Mouse (Mus musculus): Measurements from ENCODE around the gene Sumf2. TPM values are rescaled to one million over a fixed set of nuclear protein-coding genes. Genes with fewer than 3 reads are reported as not detected.
"Not testable (repeated sequence)": the region's sequence is repeated elsewhere in the genome, so short reads cannot be mapped to it uniquely, and the experiment has no call there.

The Sumf2 gene
- 10 to 100 TPM; 18.8 to 19.3 TPM for total RNA-seq (2021)
- long read RNA-seq, experiment 1, transcript Sumf2-204 (9 exons, 2,264 nt), result major isoform, 8 of 12 reads
- long read RNA-seq, experiment 1, partial matches to known transcripts, result 0 of 12 reads
- long read RNA-seq, experiment 1, other reads (novel, unspliced or antisense), result 2 of 12 reads
- long read RNA-seq, experiment 2, transcript Sumf2-204 (9 exons, 2,264 nt), result major isoform, 13 of 28 reads
- long read RNA-seq, experiment 2, partial matches to known transcripts, result 6 of 28 reads
- long read RNA-seq, experiment 2, other reads (novel, unspliced or antisense), result 8 of 28 reads

DNA sequence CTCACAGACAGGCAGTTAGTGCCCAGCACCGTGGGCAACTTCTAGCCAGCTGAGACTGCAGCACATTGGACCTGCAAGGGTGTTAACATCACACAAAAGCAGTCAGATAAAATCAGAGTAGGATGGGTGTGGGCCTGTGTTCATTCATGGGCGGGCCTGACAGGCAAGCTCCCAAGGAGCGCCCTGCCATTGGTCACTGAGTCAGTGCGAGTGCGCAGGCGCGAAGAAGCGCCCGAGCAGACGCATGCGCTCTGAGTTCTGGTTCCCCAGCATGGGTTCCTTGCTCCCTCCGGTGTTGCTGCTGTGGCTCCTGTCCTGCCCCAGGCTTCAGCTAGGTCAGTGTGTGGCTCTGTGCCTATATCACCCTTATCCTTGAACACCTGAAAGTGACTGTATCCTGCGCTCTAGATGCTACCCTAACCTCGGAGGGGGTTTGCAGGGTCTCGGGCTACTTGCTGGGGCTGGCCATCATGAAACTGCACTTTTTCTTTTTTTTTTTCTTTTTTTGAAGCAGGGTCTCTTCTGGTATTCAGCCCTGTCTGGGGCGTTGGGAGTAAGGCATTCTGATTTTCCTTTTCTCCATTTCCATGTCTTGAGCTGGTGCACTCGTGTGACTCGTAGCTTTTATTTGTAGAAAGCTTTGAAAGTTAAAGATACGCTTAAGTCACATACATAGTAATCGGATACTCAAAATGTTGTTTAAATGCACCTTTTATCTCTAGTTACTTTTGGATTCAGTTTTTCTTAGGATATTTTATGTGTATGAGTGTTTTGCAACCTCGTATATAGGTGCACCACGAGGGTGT, at the start of gene Sumf2:
Sumf2 (plus strand) TSS at position 235 of the 806 bp plus-strand sequence.
- DNase-seq (ENCODE audit: low spot score in 2 of 2), result peak; percentile 96 to 97

DNA sequence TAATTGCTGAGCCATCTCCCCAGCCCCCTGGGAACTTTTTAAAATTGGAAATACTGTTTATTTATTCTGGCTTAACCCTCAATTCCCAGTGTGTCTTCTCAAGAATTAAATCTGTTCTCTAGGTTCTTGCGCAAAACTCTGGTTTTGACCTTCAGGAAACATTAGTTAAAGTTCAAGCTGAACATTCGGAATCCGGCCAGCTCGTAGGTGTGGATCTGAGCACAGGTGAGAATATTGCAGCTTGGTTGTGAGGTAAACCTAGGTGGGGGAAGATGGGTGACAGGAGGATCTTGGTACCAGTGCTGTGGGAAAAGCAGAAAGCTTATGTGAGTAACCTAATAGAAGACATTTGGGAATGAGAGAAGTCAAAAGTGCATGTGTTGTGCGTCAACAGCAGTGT, 1.9 kb upstream of the Sumf2 start:
- DNase-seq (ENCODE audit: low spot score in 2 of 2), result no peak

DNA sequence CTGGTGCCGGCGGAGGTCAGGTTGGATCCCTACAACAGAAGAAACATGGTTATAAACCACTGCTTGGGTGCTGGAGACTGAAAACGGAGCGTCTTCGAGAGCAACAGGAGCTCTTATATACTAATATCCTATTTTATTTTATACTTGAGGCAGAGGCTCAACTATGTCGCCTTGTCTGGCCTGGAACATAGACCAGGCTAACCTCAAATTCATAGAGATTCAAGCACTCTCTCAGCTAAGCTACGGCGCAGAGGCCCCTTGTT, 703 bp downstream of the Sumf2 start:
- no peak for DNase-seq (ENCODE audit: low spot score in 2 of 2)

DNA sequence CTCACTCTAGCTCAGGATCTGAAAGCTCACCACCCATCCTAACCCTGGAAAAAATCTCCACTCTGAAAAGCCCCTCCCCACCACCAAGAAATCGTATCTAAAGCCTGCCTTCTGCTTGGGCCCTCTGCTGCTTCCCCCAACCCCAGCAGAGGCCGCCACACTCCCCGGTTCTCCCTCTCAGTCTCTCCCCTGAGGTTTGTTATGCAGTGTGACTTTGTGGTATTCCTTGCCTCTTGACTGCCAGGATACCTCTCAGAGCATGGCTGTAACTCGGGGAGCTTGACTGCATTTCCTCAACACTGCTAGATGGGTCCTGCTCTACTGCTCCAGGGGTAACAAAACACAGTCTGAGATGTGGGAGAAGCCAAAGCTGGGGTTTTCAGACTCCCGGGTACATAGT, 8.4 kb downstream of the Sumf2 start:
- DNase-seq (ENCODE audit: low spot score in 2 of 2), result no peak

DNA sequence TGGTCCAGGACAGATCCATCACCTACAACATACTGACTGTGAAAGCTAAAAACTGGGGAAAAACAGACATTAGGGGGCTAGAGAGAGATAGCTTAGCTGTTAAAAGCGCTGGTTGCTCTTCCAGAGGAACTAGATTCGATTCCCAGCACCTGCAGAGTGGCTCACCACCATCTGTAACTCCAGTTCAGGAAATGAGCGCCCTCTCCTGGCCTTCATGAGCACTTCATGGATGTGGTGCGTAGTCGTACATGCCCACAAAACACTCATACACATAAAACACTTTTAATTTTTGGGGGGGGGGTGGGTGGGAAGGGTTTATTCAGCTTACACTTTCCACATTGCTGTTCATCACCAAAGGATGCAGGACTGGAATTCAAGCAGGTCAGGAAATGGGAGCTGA, 9.6 kb downstream of the Sumf2 start:
- DNase-seq (ENCODE audit: low spot score in 2 of 2), result no peak

DNA sequence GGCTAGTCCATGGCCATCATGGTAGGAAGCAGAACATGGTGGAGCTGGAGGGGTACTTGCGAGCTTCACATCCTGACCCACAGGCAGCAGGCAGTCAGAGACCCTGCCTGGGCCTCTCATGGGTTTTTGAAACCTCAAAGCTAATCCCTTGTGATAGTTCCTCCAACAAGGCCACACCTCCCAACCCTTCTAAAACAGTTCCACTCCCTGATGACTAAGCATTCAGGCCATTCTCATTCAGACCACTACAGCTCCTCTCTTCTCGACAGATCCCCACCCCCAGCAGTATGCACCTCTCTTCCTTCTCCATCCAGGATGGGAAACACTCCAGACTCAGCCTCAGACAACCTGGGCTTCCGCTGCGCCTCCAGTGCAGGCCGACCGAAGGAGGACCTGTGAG, 15.5 kb downstream of the Sumf2 start:
- DNase-seq (ENCODE audit: low spot score in 2 of 2), result no peak

DNA sequence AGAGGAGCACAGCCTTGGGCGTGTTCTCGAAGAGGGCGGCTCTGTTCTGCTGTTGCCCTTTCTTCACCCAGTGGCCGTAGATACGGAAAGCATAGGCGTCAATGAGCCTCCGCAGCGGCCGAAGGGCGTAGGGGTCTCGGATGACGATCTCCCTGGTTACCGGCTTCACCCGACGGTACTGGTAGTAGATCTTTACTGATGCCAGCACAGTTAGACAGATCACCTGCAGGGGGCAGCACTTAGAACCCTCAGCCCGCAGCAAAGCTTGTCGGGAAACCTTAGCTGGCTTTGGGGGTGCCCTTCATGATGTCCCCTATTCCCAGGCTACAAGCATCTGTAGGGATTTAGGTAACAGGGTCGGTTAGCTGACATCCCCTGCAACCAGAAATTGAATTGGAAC, 17.7 kb downstream of the Sumf2 start:
- peak; percentile 52 to 56 for DNase-seq (ENCODE audit: low spot score in 2 of 2)

DNA sequence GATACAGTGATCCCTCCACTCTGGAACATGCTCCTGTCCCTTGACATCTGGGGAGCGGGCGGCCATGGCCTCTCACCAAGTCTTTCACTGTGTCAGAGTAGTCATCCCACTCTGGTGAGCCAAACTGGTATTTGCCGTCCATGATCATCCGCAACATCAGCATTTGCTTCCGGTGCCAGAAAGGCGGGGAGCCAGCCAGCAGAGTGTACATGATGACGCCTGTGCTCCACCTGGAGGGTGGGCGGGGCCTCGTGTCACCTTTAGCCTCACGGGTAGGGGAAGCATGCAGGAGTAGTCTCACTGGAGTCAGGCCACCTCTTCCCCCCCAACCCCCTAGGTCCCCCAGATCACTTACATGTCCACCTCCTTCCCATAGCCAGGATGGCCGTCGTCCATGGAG, 19.1 kb downstream of the Sumf2 start:
- DNase-seq (ENCODE audit: low spot score in 2 of 2), result no peak

DNA sequence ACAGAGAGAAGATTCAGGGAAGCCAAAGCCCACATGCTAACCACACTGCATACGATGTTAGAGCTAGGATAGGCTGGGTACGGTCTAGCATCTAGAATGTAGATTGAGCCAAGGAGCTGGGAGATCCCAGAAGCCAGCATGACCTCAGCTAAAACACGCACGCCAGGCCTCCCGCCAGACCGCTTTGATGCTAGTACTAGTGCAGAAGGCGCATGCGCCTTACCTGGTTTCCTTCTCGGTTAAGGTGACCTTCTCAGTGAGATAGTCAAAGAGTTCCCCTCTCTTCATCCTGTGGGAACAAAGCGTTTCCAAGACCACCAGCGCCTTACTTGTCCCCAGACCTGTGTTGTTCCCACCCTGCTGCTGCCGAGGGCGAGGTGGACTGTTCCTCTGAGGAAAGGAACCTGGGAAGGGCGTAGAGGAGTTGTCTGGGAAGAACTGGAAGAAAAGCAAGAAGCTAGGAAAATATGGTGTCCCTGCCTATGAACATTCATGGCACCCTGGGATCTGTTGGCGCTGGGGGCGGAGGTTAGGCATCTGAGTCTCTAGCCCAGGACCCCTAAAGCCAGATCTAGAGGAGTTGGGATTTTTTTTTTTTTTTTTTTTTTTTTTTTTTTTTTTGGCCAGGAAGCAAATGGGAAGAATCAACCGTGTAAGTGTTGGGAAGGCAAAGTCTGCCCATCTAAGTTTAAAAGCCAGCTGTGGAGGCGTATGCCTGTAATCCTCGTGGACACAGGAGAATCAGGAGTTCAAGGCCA, 22.6 kb downstream of the Sumf2 start:
- DNase-seq (ENCODE audit: low spot score in 2 of 2), result no peak

DNA sequence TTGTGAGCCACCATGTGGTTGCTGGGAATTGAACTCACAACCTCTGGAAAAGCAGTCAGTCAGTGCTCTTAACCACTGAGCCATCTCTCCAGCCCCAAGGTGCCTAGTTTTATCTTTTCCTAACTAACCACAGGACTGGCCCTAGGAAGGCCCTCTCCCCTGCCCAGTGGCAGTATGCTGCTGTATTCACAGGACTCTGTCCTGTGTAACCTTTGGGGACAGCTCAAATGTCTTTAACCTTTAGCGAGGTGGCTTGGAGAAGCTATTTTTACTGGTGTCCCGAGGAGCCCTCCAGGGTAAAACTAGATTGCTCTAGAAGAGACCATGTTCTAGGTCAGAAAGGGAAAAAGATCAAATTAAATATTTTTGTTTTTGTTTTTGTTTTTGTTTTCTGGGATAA, 24.5 kb downstream of the Sumf2 start:
- DNase-seq (ENCODE audit: low spot score in 2 of 2), result no peak

DNA sequence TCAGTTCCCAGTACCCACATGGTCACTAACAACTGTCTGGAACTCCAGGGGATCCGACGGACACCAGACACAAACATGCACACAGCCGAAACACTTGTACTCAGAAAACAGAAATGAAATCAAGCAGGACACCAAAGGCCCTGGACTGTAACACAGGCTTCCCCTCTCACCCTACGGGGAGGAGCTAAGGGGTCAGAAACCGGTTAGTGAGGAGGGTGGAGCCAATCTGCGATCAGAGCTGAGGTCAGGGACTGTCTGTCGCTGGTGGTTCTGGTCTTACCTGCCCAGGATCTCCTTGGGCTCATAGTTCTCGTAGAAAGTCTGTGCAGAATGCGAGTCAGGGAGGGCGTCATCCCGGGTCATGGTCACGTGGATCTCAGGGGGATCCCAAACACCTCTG, 27.2 kb downstream of the Sumf2 start:
- no peak for DNase-seq (ENCODE audit: low spot score in 2 of 2)

DNA sequence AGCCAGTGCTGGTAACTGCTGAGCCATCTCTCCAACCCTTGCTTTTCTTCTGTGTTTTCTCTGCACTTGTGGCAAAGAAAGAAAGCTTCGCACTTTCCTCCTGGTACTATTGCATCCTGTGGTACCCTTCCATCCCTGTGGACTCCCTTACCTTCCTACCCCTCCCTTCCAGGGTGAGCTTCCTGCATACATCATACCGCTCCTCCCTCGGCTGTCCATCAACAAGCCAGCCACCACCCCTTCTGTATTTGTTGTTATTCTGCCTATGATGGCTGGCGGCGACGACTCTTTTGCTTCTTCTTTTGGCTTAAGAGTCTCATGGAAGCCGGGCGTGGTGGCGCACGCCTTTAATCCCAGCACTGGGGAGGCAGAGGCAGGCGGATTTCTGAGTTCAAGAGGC, 28.3 kb downstream of the Sumf2 start:
- no peak for DNase-seq (ENCODE audit: low spot score in 2 of 2)

DNA sequence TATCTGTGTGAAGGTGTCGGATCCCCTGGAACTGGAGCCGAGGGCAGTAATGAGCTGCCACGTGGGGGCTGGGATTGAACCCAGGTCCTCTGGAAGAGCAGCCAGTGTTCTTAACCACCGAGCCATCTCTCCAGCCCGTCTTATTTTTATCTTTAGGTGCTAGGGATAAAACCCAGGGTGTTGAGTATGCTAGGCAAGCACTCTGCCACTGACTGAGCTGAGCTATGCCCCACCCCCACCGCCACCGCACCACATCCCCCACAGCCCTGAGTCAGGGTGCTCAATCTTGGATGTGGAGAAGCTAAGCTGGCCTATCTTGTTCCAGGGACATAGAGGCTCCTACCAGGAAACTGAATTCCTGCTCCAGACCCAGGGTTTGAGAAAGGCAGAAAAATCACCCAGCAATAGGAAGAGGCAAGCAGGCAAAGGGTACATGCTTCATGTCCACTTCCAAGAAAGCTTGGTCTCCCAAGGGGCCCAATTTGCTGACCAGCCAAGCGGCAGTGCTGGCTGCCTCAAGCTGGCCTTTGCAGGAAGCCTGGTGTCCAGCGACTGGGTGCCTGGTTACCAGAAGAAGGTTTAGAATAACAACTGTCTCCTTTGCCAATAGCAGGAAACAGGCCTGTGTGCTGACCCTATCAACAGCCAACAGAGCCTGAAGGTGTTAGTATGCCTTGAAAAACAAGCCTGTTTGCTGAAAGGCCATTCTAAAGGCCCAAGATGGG, 31.1 kb downstream of the Sumf2 start:
- peak; percentile 9 to 67 for DNase-seq (ENCODE audit: low spot score in 2 of 2)

DNA sequence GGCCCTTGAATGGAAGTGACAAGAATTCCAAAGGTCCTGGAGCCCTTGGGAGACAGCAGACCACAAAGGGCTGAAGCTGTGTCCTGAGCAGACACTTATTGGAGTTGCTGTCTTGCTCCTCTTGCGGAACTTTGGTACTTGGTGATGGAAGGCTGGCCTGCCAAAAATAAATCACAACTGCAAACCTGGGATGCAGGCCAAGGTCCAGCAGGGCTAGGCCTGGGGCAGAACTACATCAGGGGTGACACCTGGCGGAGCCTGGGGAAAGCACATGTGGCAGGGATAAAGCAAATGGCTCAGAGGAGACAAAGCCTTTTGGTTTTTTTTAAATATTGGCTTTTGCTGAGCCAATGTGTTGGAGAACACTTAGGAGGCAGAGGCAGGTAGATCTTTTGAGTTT, 32.2 kb downstream of the Sumf2 start:
- DNase-seq (ENCODE audit: low spot score in 2 of 2), result peak; percentile 39 to 64

DNA sequence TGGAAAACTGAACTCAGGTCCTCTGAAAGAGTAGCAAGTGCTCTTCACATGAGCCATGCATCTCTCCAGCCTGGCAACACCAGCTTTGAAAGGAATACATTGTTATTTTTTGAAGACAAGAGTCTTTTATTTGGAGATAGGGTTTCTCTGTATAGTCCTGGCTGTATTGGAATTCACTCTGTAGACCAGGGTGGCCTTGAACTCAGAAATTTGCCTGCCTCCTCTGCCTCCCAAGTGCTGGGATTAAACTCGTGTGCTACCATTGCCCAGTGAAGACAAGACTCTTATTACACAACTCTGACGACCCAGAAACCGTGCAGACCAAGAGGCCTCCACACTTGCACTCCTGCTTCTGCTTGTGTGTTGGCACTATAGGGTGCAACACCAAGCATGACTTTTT, 33.1 kb downstream of the Sumf2 start:
- no peak for DNase-seq (ENCODE audit: low spot score in 2 of 2)

DNA sequence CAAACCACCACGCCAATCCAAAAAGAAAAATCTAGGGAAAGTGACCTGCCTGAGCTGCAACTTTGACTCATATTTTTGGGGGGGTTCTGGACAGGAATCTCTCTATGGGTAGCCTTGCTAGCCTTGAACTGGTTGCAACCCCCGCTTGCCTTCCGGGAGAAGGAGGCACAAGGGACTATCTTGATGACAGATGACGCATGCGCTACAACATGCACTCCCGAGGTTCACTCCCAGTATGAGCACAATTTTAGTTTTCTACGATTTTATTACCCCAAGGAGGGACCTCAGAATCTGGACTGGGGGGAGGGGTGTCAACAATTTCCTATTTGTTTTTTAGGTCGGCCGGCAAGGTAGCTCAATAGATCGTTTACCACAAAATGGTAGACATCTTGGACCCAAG, 39.5 kb downstream of the Sumf2 start:
- no peak for DNase-seq (ENCODE audit: low spot score in 2 of 2)

DNA sequence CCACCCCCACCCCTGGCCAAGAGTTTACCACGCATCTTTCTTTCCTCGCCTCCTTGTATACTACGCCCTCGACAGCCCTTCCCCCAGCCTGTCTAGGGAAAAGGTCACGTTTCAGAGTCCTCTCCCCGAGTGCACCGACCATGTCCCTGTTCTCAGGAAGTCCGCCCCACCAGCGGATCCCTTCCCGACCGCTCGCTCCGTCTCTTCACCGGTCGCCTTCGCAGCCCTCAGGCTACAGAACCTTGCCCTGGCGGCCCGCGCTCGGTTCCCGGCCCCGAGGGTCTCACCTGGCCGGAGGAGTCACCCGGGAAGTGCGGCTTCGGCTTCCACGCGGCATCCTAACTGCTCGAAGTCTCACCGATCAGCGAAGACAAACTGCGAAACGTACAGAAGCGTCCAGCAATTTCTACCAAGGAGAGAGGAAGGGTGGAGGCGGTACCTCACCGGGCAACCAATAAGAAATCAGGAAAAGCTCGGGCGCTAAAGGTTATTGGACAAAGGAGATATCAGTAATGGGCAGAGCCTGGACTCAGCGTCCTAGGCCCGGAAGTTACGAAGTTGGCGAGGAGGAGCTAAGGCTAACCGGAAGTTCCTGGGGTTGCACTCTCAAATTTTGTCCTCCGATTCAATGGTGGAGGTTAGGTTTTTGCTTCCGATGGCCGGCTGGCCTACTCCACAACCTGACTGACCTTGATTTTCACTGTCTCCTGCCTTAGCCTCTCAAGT, 40.3 kb downstream of the Sumf2 start, which contains the start of gene Chchd2:
Chchd2 (minus strand) TSS at position 560 of the 726 bp plus-strand sequence.
- peak; percentile 94 to 98 for DNase-seq (ENCODE audit: low spot score in 2 of 2)

DNA sequence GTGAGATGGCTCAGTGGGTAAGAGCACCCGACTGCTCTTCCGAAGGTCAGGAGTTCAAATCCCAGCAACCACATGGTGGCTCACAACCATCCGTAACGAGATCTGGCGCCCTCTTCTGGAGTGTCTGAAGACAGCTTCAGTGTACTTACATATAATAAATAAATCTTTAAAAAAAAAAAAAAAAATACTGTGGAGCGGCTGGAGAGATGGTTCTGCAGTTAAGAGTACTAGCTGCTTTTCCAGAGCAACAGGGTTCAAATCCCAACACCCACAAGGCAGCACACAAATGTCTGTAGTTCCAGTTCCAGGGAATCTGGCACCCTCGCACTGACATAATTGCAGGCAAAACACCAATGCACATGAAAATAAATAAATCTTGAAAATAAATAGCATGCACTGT, 43.6 kb downstream of the Sumf2 start:
- DNase-seq (ENCODE audit: low spot score in 2 of 2), result not testable (repeated sequence)

DNA sequence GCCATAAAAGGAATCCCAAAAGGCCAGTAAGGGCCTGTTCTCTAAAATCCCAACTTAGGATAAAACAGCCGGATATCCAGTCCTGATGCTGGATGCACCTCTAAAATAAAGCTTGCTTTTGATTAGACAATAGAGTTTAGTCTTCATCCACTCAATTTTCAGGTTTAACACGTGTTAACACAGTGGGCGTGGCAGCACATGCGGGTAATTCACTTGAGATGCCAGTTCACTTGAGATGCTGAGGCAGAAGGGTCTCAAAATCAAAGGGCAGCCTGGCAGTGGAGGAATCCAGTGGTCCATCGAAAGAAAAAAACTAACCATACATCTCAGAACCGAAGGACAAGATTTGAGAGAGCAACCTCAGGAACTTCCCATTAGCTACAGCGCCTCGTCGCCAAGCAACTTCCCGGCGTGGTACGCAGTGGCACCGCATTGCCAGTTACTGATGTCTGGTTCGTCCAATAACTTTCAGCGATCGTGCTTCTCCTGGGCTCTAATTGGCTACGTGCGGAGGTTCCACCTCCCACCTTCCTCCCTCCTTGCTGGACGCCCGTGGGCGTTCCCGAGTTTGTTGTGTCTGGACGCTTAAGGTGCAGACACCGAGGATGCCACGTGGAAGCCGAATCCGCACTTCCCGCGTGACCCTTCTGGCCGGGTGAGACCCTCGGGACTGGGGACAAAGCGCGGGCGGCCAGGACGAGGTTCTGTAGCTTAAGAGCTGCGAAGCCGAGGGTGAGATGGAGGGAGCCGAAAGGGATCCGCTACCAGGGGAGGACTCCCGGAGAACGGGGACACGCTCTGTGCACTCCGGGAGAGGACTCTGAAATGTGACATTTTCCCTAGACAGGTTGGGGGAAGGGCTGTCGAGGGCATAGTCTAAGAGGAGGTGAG, 48.7 kb downstream of the Sumf2 start, which contains the start of gene Zbed5:
Zbed5 (plus strand) TSS at position 526 of the 891 bp plus-strand sequence.
- peak; percentile 83 to 91 for DNase-seq (ENCODE audit: low spot score in 2 of 2)

DNA sequence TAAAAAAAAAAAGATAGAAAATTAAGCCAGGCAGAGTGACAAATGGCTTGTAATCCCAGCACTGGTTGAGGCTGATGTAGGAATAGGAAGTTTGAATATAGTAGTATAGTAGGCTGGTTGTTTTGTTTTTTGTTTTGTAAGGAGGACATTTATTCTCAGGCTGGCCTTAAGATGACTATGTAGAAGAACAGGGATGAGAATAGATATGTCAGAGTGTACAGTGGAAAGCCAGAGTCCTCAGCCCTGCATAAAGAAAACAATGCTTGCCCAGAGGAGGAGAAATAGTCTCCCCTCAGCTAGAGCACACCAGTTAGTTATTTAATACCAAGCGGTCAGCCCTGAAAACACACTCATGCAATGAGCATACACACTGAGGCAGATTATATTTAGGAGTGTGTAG, 51.7 kb downstream of the Sumf2 start, which contains the start of gene Phkg1:
Phkg1 (minus strand) TSS at position 101 of the 400 bp plus-strand sequence.
- no peak for DNase-seq (ENCODE audit: low spot score in 2 of 2)
